Mouse (Mus musculus) liver, embryonic 14.5 days (tissue): ENCODE results near the gene Tia1.

Experiments
- CTCF ChIP-seq: IDR thresholded peaks from 2 replicates; pipeline ENCODE4 v1.5.1; 2016; ENCODE audit warnings: antibody characterized with exemption, low read depth, control low read depth
- EP300 ChIP-seq: IDR thresholded peaks from 2 replicates; pipeline ENCODE4 v1.6.1; 2016; ENCODE audit warnings: antibody characterized with exemption, low read depth

DNA sequence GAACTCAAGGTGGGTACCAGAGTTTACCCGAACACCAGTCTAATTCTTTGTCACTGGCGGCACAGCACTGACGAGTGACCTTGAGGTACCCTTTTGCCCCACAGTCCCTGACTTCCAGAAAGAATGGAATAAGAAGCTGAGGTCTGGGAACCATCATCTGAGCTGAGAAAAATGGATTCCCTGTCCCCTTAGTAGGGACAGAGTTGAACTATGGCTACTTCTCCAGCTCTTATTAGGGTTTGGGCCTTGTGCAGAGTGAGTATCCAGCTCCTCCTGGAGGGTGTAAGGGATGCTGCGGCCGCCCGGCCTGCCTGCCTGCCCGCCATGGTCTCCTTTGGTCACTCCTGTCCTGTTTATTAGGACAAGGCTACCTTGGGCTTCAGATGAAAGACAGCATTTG, 69.1 kb downstream of the Tia1 start:
- 0 out of 2 replicates have a peak, but pooled peaks have one; percentile 27 for TF ChIP-seq CTCF
- no peak for TF ChIP-seq EP300
